Mouse (Mus musculus) E14TG2a.4 (cell line): ENCODE measurements at regions not wholly inside any gene's neighbourhood (a gene's known extent, or its start where the extent isn't known, plus 50 kb on each side); places are given as distances from the start of the nearest gene placed in this dataset.

Source experiments
- CTCF ChIP-seq: conservative IDR thresholded peaks from 2 replicates; pipeline ENCODE4 v1.5.1; 2014; ENCODE audit warnings: low read length
- NANOG ChIP-seq: IDR thresholded peaks from 2 replicates; pipeline ENCODE4 v1.6.1; 2014; ENCODE audit warnings: borderline replicate concordance, low read length, mixed read lengths
- POU5F1 ChIP-seq: IDR thresholded peaks from 2 replicates; pipeline ENCODE4 v1.6.1; 2014; ENCODE audit warnings: low read length, borderline replicate concordance

DNA sequence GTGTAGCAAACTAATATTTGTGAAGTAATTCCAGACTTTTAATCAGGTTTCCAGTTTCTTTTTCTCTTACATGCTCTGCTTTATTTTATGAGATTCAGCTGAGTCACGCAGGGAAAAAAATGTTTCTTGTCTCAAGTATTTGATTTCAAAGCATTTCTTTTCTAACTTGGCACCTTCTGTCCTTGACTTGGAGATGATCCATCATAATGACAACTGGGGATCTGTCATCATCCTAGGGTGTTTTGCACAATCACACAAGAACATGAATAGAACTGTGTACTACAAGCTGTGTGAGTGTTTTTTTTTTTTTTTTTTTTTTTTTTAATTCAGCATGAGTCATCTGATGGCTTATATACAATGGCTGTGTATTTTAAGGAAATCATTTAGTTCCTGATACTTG lies 1022.0 kb upstream of the Flrt2 start:
- TF ChIP-seq CTCF: no peak
- no peak for TF ChIP-seq NANOG
- no peak for TF ChIP-seq POU5F1
